Mouse (Mus musculus) spleen, postnatal 36 days (tissue): Measurements from ENCODE around the gene Plppr1.
"Not testable (repeated sequence)": the region's sequence is repeated elsewhere in the genome, so short reads cannot be mapped to it uniquely, and the experiment has no call there.

Experiments
- DNase-seq, 2 experiments: peaks; one replicate each; pipeline ENCODE4 v3.0.0; 2022; ENCODE audit warnings: low spot score in 2 of 2, mixed read lengths in 1 of 2

The Plppr1 gene

DNA sequence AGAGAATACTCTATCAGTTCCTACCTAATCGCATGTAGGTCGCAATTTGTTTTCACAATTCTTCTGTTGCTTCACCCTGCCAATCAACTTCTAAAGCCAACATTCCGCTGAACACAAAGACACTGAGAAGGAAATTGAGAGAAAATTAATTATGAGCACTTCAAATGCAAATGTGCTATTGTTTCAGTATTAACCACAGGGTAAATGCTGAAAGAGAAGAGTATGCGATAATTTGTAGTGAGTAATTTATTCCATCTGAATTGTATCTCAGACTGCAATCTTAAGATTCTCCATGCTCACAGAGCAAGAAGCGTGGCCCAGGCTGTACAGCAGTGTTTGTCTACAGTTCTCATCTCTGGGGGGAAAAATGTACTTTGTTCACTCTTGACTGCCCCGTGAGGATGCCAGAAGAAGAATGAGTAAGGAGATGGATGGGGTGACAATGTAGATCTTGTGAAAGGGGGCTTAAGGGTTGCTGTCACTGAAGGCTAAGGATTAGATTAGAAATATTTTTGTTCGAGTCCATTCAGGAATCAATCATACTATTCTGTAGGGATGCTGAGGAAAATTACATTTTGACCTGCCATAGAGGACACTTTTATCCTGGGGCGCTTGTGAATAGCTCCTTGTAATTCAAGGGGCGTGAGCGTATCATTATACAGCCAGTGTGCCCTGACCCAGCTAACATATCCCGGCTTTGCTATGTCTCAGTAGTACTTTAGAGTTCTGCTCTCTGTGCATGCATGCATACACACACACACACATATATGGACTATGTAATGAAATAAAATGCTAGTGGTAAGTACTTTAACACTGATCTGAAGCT is 173.3 kb downstream of the Plppr1 start:
- no peak for DNase-seq

GRCm38 (mm10) chr4:49233032-49233406 is 173.9 kb downstream of the Plppr1 start:
- no peak for DNase-seq

GRCm38 (mm10) chr4:49238111-49238510 is 179.0 kb downstream of the Plppr1 start:
- DNase-seq, result no peak

- DNase-seq, result no peak
Observed at GRCm38 (mm10) chr4:49239451-49239850, 180.4 kb downstream of the Plppr1 start.

GRCm38 (mm10) chr4:49244791-49245190 is 185.7 kb downstream of the Plppr1 start:
- no peak for DNase-seq

DNA sequence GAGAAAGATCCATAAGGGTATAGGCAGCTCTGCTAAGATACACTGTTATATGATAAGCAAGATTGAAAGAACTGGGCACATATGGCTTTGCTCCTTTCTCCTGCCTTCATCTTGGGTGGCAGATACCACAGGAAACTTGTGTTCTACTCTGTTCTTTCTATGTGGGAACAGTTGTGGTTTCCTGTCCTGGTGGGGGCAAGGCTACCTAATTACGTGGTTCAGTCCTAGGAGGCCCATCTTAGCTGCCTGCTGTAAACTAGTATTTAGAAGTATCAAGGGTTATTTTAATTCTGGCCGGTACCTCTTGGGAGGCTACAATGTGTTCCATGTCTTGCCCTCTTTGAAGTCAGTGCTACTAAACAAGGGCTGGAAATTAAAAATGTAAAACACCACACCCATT is 186.2 kb downstream of the Plppr1 start:
- no peak for DNase-seq

- no peak for DNase-seq
Observed at GRCm38 (mm10) chr4:49251262-49251661, 192.2 kb downstream of the Plppr1 start.

- DNase-seq, result no peak
Observed at GRCm38 (mm10) chr4:49252169-49252568, 193.1 kb downstream of the Plppr1 start.

DNA sequence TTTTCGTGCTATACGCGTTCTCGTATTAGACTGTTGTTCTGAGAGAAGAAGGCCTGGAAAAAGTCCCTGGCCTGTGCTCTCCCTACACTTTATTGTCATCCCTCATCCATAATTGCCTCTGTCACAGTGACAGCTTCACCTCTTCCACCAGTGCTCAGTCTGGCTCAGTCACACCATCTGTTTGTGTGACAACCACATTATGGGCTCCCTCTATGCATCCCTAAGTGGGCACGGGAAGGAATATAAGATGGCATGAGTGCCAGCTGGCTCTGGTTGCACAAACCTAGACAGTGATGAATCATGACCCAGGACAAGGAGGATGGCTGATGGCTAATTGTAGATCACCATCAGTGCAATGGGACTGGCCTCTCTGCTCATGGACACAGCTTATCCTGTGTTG is 219.4 kb downstream of the Plppr1 start:
- DNase-seq, result no peak

GRCm38 (mm10) chr4:49284692-49285291 is 225.7 kb downstream of the Plppr1 start:
- peak; percentile 11 to 18 for DNase-seq

GRCm38 (mm10) chr4:49285340-49286196 is 226.5 kb downstream of the Plppr1 start:
- DNase-seq, result peak; percentile 47 to 56

DNA sequence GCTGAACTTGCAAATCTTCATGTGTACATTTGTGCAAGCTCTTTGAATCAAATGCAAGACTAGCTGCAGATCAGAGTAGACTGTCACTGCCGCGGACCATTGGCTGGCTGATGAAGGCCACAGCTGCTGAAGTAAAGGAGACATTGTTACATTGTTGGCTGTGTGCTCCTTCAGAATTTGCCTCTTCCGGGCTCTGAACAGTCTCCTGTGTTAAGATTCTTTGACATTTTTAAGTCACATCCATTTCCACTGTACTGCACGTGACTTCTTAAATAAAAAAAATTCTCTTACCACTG is 227.1 kb downstream of the Plppr1 start:
- DNase-seq, result no peak

DNA sequence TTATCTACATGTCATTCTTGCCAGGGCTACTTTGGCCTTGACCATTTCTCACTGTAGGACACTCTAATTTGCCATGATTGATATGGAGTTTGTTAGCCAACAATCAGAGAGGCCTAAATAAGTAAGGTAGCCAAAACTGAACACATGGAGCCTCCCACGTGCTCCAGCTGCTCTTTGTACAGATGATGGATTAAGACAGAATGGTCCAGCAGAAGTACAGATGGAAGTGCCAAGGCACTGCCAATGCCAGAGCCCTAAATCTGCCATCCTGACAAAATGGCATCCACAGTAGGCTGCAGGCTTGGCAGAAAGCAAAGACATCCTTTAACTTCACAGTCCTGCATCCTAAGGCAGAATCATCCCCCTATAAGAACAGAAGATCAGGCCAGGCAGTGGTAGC is 237.4 kb downstream of the Plppr1 start:
- DNase-seq, result no peak

GRCm38 (mm10) chr4:49299576-49299975 is 240.5 kb downstream of the Plppr1 start:
- DNase-seq, result no peak

GRCm38 (mm10) chr4:49321903-49322635 is 263.0 kb downstream of the Plppr1 start:
- no peak for DNase-seq

DNA sequence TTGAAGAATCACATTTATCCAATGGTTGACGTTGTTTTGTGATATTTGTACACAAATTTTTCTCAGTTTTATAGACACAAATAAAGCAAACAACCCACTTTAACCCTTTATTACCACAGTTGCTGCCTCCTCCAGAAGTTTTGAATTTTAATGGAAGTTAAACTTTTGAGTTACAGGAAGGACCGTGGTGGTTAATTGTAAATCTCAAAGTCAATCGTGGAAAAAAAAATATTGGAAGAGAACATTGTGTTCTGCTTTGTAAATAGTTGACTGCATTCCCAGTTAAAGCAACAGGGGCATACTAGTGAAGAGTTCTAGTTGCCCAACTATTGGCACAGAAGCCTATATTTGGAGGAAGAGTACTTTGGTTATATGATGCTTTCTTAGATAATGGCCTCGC is 278.9 kb downstream of the Plppr1 start:
- DNase-seq, result not testable (repeated sequence)

DNA sequence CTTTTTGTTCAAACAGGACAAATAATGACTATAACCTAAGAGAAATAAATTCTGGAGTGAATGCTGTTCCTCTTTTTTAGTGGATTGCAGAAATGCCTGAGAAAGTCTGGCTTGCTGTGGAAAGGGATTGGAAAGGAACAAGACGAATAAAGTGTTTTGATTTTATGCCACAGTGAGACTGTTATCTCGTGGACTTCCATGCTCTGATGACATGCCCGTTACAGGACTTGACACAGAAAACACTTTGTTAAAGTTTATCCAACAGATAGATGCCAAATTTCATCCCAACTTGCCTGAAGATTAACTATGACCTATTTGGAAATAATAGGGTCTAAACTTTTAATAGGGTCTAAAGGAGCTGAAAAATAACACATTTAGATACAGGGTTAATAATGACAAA is 281.0 kb downstream of the Plppr1 start:
- not testable (repeated sequence) for DNase-seq

GRCm38 (mm10) chr4:49348001-49348400 is 288.9 kb downstream of the Plppr1 start:
- not testable (repeated sequence) for DNase-seq

GRCm38 (mm10) chr4:49348677-49349076 is 289.6 kb downstream of the Plppr1 start:
- no peak for DNase-seq

DNA sequence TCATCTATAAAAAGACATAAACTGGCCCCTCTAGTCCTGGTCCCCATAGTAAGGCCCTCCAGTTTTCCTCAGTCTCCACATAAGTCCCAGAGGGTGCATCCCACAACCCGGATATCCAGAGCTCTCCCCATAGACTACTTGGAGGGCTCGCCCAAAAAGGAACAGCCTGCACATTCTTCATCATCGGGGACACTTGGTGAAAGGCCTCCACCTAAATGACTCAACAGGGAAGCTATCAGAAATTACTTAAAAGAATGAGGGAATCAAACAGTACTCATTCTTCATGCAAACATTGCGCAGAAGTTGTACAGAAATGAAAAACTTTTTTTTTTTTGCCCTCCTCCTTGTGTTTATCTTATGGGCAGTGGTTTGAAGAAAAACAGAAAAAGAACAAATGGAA is 291.4 kb downstream of the Plppr1 start:
- DNase-seq, result no peak

DNA sequence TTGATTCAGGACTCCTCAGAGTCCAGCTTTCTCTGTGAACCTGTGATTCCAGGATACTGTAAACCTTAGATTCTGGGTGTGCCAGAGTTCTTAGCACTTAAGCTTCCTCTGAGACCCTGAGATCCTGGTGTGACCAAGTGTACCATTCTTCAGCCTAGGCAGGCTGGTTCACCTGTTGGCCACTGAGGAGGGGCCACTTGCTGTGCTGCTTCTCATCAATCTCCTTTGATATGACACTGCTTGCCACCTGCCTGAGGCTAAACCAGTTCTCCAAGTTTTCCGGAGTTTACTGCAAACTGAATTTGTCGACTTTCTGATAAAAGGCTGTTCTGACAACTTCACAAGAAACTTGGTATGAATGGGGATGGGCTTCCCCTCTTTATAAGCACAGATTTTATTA is 298.0 kb downstream of the Plppr1 start:
- DNase-seq, result no peak

GRCm38 (mm10) chr4:49368046-49368445 is 309.0 kb downstream of the Plppr1 start:
- DNase-seq, result not testable (repeated sequence)
